Mouse (Mus musculus) ovary, adult 18-20 months (tissue): ENCODE results near the gene Birc2.

Experiments
- DNase-seq: peaks from one replicate; pipeline ENCODE4 v3.0.0; 2022; ENCODE audit warnings: low spot score, mixed read lengths

Birc2 gene

GRCm38 (mm10) chr9:7785396-7785795, 51.5 kb downstream of the Birc2 start:
- DNase-seq = no peak

GRCm38 (mm10) chr9:7784615-7785012, 52.2 kb downstream of the Birc2 start:
- DNase-seq = no peak

DNA sequence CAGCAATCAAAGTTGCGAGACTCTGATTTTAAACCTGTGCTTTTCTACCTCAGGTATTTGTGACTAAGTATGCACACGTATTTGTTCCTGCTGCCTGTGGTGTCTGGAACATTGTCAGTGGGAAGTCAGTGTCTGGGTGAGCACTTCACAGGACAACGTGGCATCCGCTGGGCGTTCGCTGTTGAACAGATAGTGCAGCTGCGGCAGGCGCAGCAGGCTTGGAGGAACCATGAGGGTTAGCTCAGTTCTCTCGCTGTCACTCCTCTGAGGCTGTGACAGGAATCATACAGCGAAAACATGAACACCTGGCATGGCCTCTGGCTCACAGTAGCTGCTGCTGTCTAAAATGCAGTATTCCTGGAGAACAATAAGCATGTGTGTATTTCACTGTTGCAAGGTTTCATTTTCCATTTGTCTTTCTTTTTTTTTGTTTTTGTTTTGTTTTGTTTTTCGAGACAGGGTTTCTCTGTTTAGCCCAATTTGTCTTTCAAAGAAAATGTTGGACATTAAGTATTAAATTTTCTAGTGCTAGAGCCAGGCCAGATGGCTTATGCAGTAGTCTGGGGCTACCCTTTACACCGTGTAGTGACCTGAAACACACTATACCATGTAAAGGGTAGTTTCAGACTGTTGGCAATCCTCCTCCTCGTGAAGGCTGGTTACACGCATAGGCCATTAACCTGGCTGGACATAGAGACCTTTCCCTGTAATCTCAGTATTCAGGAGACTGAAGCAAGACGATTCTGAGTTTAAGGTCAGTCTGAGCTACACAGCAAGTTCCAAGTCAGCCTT, 52.8 kb downstream of the Birc2 start:
- DNase-seq = no peak

DNA sequence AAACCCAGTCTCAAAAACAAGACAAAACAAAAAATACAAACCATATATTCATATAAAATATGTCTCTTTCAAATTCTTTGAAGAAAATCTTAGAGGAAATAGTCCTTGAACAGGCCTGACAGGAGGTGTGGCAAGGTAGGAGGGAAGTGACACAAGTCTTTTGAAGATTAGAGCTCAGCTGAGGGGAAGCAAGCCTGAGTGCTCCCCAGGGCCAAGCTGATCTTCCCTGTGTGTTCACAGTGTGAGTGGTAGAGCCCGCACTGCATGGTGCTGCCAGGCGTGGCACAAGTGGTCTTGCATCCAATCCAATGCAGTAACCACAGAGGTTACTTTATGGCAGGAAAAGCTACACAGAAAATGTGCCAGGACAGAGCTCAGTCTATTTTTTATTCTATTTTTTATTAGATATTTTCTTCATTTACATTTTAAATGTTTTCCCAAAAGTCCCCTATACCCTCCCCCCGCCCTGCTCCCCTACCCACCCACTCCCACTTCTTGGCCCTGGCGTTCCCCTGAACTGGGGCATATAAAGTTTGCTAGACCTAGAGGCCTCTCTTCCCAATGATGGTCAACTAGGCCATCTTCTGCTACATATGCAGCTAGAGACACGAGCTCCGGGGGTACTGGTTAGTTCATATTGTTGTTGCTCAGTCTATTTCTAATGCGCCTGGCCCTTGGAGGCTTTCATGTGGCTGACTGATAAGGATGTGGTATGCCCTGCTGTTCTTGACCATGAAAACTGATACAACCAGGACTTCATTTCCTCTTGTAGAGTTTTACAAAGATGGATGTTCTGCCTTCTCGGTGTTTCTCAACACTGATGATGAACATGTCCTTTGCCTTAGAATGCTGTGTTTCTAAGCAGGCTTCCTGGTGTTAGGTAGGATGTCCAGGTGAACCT, 56.4 kb downstream of the Birc2 start:
- no peak for DNase-seq

DNA sequence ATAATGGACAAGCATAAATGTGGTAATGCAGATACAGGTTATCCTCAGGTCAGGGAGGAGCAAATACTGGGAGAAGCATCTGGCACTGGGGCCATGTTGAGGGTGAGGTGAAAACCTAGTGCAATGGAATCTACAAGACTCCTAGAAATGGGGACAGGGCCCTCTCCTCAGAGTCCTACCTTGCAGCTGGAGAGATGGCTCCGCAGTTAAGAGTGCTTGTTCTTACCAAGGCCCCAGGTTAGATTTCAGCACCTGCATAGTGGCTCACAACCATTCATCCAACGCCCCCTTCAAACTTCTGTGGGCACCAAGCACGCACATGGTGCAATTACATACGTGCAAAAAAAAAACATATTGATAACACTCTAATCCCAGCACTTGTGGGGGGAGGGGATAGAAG, 57.1 kb downstream of the Birc2 start:
- DNase-seq = no peak

GRCm38 (mm10) chr9:7778771-7779170, 58.1 kb downstream of the Birc2 start:
- DNase-seq = no peak

- no peak for DNase-seq
These were observed 59.2 kb downstream of the Birc2 start for GRCm38 (mm10) chr9:7777652-7778051.

DNA sequence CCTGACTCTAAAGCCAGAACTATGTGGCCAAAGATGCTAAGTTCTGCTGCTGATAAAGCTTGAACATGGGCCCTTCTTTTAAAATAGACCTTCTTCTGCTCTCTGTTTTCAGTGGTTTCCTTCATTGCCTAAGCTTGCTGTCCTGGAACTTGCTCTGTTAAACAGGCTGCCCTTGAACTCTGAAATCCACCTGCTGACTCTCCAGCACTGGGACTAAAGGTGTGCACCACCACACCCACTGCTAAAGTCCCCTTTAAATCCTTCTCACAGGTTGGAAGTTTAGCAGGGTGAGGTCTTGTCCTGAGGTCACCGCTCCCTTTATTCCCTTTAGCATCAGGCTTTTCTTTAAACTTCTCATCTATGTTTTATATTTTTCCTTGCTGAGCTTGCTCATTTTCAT, 59.9 kb downstream of the Birc2 start:
- no peak for DNase-seq

DNA sequence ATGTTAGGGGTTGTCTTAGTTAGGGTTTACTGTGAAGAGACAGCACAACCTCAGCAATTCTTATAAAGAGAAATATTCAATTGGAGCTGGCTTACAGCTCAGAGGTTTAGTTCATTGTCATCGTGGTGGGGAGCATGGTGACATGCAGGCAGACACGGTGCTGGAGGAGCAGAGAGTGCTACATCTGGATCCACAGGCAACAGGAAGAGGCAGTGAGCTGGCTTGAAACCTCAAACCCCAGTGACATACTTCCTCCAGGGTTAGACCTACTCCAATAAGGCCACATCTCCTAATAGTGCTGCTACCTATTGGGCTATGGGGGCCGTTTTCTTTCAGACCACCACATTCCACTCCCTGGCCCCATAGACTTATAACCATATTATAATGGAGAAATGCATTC, 60.9 kb downstream of the Birc2 start:
- no peak for DNase-seq

DNA sequence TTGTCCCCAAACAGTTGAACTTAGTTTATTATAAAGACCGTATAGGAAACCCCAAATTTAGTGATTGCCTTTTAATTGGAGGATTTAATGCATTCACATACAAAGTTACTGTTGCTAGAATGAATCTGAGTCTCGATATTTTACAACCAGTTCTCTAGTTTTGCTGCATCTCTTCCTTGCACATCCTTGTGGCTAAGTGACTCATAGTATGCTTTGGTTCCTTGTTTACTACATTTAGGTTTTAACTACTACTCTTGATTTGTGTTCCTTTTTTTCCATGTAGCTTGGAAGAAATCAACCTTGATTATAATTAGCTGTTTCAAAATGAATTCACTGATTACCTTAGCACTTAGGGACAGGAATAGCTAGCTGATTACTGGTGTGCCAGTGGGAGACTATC, 61.9 kb downstream of the Birc2 start:
- no peak for DNase-seq

GRCm38 (mm10) chr9:7774538-7774937, 62.3 kb downstream of the Birc2 start:
- no peak for DNase-seq

- DNase-seq = no peak
These were observed 63.2 kb downstream of the Birc2 start for GRCm38 (mm10) chr9:7773686-7774085.

- DNase-seq = no peak
These were observed 64.0 kb downstream of the Birc2 start for GRCm38 (mm10) chr9:7772773-7773454.

DNA sequence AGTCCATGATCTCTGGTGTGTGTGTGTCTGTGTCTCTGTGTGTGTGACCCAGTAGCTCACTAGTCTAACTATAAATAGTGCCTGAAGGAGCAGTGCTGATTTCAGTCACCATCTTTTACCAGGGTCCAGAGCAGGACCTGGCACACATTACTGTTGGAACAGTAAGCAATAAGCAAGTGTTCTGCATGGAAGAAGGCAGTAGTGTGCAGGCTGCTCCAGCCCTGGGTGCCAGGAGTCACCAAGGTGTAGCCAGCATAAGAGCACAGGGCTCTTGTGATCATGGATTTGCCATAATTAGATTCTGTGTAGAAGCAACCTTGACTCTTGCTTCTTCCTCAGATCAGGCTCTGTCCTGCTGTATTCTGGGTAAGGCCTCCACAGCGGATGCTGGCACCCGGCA, 64.5 kb downstream of the Birc2 start:
- no peak for DNase-seq

- no peak for DNase-seq
These were observed 67.4 kb downstream of the Birc2 start for GRCm38 (mm10) chr9:7769491-7769890.

- no peak for DNase-seq
These were observed 67.8 kb downstream of the Birc2 start for GRCm38 (mm10) chr9:7769081-7769480.
